Mouse (Mus musculus) embryonic fibroblast, embryonic 13.5 days (primary cell): ENCODE measurements around the gene Gm20388.

Experiments used
- CTCF ChIP-seq: IDR thresholded peaks from 2 replicates; pipeline ENCODE4 v1.5.1; 2011; ENCODE audit warnings: mild to moderate bottlenecking, control low read depth, low read length, moderate library complexity, borderline replicate concordance; ENCODE audit not compliant: insufficient read depth
- POLR2A ChIP-seq: IDR thresholded peaks from 2 replicates; pipeline ENCODE4 v1.6.1; 2011; ENCODE audit warnings: low read depth, mild to moderate bottlenecking, control low read depth, low read length, moderate library complexity

DNA sequence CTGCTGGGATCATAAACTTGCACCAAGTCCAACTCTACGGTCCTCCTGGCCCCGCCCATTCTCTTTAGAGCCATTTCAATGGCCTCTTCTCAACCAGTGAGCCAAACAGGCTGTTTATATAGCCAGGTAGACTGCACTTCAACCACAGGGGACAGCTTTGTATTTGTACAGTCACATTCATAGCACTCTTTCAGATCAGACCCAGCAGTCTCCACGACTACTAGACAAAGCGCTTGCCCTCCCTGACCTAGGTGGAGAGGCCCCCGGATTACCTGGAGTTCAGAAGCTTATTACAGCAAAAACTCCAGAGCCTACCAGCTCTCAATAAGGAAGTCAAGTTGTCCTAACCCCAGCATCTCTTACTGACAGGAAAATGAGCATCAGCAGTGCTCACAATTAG lies 4083.0 kb downstream of the Gm20388 start:
- TF ChIP-seq POLR2A = no peak
- TF ChIP-seq CTCF = no peak
